Mouse (Mus musculus) frontal cortex, postnatal 36 days (tissue): Measurements from ENCODE around the gene Rnft2.
A peak's percentile ranks its signal among the peaks of the same experiment; 100 is the strongest.

Experiments used
- DNase-seq, 2 experiments: peaks; one replicate each; pipeline ENCODE4 v3.0.0; 2022; ENCODE audit warnings: low spot score in 2 of 2

Gene Rnft2

DNA sequence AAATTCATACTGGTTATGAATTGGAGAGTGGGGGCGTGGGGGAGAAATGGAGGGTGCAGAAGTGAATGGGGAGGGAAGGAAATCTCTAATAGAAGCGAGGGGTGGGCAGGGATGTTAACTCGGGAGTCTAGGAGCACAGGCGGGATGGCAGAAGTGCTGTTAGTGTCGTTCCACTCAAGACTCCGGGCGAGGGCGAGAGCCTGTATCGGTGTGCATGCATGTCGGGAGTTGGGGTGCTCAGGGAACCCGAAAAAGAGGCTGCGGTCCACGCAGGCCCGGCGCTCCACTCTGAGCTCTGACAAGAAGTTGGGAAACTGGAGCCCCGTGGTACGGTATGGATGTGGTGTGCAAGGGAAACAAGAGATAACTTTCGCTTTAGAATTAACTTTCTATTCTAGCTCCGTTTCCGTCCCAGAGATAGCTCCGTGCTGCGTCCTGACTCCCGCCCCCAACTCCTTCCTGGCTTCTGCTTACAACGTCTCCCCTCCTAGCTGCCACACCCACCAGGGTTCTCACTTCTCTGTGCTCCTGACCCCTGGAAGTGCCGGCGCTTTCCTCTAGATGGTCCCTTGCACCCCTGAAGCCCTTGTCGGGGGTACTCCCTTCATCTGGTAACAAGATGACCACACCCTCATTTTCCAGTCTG, 72.7 kb downstream of the Rnft2 start:
- no peak for DNase-seq

DNA sequence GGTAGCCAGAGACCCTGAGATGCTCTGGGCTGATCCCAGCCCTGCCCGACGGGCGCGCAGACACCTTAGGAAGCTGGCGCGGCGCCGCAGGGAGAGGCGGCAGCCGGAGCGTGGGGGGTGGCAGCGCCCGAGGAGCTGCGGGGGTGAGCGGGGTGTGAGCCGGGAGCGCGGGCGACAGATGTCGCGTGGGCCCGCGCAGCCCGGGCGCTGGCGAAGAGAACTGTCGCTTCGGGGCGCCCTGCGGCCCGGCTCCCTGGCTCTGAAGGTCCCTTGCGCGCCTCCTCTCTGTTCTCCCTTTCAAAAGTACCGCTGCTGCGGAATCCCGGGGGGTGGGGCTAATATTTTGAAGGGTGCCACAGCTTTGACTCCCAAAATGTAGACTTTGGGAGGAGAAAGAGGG, 73.3 kb downstream of the Rnft2 start:
- peak; percentile 59 to 65 for DNase-seq

DNA sequence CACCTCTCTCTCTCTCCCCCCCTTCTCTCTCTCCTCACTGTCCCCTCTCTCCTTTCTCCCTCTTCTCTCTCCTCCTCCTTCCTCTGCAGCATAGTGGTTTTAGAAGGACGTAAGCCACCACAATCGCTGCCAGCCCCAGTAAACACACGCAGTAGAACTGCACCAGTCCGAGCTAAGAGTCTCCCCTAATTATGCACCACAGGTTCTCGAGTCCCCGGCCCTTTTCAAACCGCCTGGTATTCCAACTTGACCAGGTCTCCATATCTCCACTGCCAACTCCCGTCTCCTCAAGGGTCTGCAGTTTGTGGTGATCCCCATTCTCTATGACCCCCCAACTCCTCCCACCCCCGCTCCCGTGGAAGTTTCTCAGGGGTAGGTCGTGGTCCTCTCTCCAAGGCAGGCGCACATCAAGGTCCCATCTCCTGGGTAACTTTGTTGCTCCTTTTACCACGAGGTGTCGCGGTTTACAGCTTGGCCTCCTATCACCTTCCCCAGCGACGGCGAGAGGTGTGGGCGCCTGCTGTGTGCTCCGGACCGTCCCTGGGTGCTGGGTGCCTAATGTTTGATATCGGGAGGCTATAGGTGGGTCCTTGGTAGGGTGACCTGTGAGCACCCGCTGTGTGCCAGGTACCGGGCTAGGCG, 73.9 kb downstream of the Rnft2 start:
- DNase-seq, result peak in 1 of 2 experiments; percentile 48

DNA sequence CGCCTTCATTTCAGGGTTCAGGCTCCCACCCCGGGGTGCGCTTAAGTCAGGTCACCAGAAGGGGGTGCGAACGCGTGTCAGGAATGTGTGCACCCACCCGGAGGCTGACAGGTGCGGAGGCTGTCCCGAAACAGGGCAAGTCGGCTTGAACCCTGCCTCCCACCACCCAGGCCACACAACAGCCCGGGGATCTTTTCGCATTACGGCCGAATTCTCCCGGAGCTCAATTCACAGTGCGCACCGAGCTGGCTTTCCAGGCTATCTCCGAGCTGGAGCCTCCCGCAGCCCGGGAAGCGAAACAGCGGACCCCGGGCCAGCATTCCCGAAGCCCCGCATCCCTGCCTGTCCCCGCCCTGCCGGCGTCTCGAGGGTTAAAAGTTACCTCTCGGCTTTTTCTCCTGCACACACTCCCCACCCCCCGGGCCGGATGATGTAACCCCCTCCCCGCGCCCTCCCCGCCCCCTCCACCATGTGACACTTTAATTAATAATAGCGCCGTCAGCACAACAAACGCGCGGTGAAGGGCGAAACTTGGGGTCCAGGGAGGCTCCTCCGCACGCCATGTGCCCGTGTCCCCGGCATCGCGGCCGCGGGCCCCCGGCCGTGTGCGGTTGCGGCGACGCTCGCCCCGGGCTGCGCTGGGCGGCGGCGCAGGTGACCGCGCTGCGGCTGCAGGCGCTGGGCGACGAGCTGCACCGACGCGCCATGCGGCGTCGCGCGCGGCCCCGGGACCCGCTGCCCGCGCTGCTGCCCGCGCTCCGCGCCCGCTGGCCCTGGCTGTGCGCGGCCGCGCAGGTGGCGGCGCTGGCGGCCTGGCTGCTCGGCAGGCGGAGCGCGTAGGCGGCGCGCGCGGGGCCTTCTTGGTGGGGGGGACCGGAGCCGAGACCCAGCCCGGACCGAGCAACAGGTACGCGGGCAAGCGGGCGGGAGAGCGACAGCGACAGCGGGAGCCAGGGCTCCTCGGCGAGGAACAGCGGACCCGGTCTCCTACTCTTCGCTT, 75.4 kb downstream of the Rnft2 start:
- DNase-seq, result no peak

DNA sequence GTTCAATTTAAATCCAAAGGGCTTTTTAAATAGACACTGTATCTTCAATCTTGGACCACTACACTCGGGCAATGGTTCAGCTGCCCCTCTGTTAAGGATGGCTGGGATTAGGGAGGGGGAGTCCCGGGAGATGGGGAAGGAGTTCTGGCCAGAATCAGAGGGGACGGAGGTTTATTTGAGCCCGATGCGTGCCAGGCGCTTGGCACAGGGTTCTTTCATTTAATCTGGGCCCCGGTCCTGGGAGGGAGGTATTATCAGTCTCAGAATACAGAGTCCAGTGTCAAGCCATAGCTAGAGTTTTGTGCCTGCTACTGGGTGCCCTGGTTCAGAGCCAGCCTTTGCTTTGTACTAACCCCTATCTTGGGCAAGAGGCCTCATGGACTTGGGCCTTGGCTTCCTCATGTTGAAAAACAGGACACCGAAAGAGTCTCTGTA, 77.3 kb downstream of the Rnft2 start:
- DNase-seq, result peak; percentile 35 to 36

- DNase-seq, result no peak
Observed at GRCm38 (mm10) chr5:118165462-118165861, 79.5 kb downstream of the Rnft2 start.

DNA sequence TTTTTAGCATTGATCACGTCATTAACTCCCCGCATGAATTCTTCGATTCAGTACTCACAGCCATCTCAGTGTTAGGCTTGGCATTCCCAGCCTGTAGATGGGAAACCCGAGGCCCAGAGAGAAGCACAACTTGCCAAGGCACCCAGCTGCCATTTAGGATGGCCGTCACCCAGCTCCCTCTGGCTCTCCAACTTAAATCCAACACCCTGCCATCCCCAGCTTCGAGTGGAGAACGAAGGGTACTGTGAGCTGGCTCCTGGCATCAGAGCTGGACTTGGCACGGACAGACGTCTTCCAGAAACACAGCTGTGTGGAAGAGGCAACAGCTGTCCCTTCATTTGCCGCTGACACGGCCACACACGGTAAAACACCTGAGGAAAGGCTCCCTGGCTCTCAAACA, 80.3 kb downstream of the Rnft2 start, which contains the start of gene Hrk:
Gene Hrk (plus strand): TSS at position 68 of the 400 bp plus-strand sequence.
- DNase-seq, result no peak

DNA sequence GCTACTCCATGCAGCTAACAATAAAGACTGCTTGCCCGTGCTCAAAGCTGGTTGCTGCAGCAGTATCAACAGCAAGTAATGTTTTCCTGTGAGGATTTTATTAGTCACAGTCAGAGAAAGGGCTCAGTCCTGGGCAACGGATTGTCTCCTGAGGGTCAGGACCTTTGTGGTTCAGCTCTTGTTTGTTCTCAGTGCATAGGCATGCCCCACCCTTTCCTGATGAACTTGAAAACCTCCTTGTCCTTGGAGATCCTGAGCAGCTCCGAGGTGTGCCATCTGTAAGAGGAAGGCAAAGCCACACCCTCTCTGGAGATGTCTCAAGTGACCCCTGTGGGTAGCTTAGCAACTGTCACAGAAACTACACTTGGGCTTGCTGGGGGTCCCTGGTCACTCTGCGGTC, 84.2 kb downstream of the Rnft2 start:
- no peak for DNase-seq

GRCm38 (mm10) chr5:118156976-118157375, 87.9 kb downstream of the Rnft2 start:
- no peak for DNase-seq

GRCm38 (mm10) chr5:118155565-118155947, 89.4 kb downstream of the Rnft2 start:
- no peak for DNase-seq

GRCm38 (mm10) chr5:118154839-118155564, 89.9 kb downstream of the Rnft2 start, which contains the start of gene Fbxw8:
Gene Fbxw8 (minus strand): TSS chr5:118155464.
- DNase-seq, result peak; percentile 86

- no peak for DNase-seq
Observed at GRCm38 (mm10) chr5:118149711-118150110, 95.2 kb downstream of the Rnft2 start.

DNA sequence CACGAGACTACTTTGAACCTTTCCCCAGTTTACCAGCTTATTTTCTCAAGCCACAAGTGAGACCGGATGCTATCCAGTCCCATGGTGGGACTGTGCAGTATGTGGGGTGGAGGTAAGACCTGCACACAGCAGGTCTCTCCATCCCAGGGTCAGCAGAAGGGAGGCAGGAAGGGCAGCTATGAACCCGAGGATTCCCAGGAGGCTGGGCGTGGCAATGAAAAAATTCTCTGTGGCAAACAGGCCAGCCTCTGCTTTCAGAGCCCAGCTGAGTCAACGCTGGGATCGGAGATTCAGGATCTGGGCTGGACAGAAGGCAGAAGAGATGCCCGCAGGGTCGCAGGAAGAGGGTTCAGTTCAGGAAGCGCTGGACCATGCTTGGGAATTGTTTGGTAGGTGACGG, 97.7 kb downstream of the Rnft2 start:
- no peak for DNase-seq

DNA sequence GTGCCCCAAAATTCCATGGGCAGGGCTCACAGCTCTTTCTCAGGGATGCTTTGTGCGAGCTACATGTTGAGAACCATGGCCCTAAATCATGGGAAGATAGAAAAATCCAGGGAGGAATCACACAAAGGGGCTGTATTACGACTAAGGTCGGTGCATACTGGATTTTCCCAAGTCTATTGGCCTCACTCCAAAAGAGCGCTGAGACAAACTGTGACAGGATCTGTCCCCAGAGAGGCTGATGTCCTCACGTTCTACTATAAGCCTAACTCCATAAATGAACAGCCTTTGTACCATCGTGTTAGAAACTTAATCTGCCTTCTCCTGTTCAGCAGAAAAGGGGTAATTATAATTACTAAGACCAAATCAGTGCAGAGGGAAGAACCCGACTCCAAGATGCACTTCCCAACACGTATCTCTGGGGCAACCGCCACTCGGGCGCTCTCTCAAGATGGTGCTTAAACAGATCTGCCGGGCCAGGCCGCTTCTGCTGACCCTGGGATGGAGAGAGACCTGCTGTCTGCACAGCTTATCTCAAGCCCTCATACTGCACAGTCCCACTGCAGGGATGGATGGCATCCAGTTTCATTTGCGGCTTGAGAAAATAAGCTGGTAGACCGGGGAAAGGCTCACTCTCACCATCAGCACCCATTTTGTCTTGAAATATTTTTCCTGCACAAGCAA, 98.8 kb downstream of the Rnft2 start:
- DNase-seq, result no peak

GRCm38 (mm10) chr5:118145458-118145857, 99.5 kb downstream of the Rnft2 start:
- DNase-seq, result no peak

DNA sequence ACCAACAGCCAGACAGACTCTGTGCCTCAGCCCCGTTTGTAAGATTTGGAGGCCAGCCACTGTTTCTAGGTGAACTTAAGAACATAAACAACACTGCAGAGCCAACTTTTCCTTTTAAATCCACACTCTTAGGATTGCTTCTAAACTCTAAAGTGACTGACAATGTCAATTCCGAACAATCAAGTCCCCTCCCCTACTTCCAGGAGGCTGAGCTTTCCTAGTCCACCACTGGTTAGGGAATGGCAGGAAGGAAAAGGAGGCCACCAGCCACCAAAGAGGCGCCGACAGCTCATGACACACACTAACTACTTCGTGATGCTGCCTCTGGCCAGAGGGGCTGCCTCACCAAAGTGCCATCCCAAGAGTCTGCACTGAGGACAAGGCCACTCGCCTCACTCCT, 100.1 kb downstream of the Rnft2 start:
- DNase-seq, result no peak

- no peak for DNase-seq
Observed at GRCm38 (mm10) chr5:118144327-118144726, 100.6 kb downstream of the Rnft2 start.

DNA sequence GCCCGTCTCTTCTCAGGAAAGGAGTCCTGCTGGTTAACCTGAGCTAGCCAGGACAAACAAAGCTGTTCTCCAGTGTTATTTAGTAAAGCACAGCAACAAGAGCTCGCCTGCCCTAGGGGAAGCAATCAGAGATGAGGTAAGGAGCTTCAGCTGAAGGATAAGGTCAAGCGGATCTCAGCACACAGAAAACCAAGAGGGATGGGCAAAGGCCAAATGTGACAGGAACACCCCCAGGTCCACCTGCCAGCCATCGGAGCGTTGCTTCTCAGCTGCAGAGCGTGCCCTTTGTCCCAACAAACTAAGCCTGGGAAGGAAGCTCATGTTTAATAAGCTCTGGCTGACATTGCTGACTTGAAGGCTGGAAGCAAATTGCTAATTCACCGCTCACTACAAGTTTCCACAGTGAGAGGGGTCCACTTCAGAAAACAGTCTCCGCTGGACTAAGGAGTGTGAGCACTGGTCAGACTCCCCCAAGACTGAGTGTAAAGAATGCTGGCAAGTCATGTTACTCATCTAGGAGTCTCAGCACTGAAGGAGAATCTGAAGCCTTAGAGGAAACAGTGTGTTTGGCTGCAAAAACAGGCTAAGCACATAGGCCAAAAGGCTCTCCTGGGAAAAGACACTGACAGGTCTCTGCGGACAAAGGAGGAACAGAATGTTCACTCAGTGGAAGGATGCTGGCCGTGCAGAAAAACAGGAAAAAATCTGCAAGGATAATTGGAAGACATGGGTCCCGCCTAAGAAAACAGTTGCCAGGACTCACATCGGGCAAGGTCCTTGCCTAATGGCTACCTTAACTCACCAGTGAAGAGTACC, 101.5 kb downstream of the Rnft2 start:
- DNase-seq, result no peak

DNA sequence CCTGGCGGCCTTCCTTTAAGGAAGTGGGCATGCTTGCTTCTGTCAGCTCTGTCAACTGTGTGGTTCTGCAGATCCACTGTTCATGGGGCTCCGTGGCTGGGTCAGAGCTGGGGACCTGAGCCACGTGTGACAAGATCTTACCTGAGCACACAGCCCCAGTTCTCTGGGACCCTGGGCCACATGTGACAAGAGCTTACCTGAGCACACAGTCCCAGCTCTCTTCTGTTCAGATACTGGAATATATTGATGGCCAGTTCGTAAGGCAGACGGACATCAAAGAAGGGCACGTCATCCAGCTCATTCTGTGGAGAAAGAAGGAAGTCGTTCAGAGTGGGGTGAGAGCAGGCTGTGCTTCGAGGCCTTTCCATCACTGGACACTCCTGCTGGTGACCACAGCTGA, 102.4 kb downstream of the Rnft2 start:
- no peak for DNase-seq
